Mouse (Mus musculus): ENCODE results near the gene Gm5737. TPM values are rescaled to one million over a fixed set of nuclear protein-coding genes. Genes with fewer than 3 reads are reported as not detected.

The Gm5737 gene
- not detected for total RNA-seq (2023)

GRCm38 (mm10) chr7:120811834-120812415, at the start of gene Gm5737:
Gene Gm5737 (plus strand): TSS chr7:120812365.

GRCm38 (mm10) chr7:120842345-120843036, 30.3 kb downstream of the Gm5737 start, which contains the start of gene Eef2k:
Gene Eef2k (plus strand): TSS chr7:120842831.

Other genes starting within 250 kb of the Gm5737 start
- 10 to 100 TPM; 64.0 to 73.7 TPM for gene Uqcrc2, start 177.2 kb upstream of the Gm5737 start, total RNA-seq (2023)
- gene Pdzd9, start 142.0 kb upstream of the Gm5737 start, total RNA-seq (2023) = not detected
- 10 to 100 TPM in 1 of 2 experiments, 1 to 10 TPM in 1; 5.9 to 10.4 TPM for gene Mosmo, start 134.7 kb upstream of the Gm5737 start, total RNA-seq (2023)
- not detected for gene Vwa3a, start 73.0 kb upstream of the Gm5737 start, total RNA-seq (2023)
- gene Eef2k, start 30.5 kb downstream of the Gm5737 start, total RNA-seq (2023) = 10 to 100 TPM; 50.7 to 53.5 TPM
- gene Polr3e, start 105.4 kb downstream of the Gm5737 start, total RNA-seq (2023) = 1 to 10 TPM; 6.8 to 8.6 TPM
- gene Cdr2, start 169.9 kb downstream of the Gm5737 start, total RNA-seq (2023) = 10 to 100 TPM in 1 of 2 experiments, 1 to 10 TPM in 1; 6.7 to 10.8 TPM
- gene Mfsd13b, start 170.1 kb downstream of the Gm5737 start, total RNA-seq (2023) = 1 to 10 TPM in 1 of 2 experiments, not detected in 1; 1.5 TPM
- 100 to 1,000 TPM; 181 to 196 TPM for gene Mettl9, start 222.1 kb downstream of the Gm5737 start, total RNA-seq (2023)

Data from neutrophil, adult 83 days (primary cell).